Mouse (Mus musculus): ENCODE results near the gene Cd3g. TPM values are rescaled to one million over a fixed set of nuclear protein-coding genes. Genes with fewer than 3 reads are reported as not detected.

Gene Cd3g
- polyA plus RNA-seq, 1 experiment: not detected

- H3K27me3 ChIP-seq (ENCODE audit: control insufficient read depth, insufficient read depth, low read length): no peaks in the 10 kb centered on the region; the same call in 1 of the 2 replicates
- no peak for DNase-seq
- TF ChIP-seq CTCF (IDR thresholded peaks at IDR 0.05; ENCODE audit: borderline replicate concordance, insufficient read depth, low read depth, low read length): no peak
- TF ChIP-seq POLR2A (IDR thresholded peaks at IDR 0.05; ENCODE audit: borderline replicate concordance, insufficient read depth, low read length): no peak
- no peak overlapping the region for H3K4me3 ChIP-seq (replicated peaks; ENCODE audit: insufficient read depth, low read depth, low read length)
- no peaks in the 10 kb centered on the region for H3K4me1 ChIP-seq (ENCODE audit: control insufficient read depth, insufficient read depth, low read length)
- 82% methylated on average over 3 of the region's 3 CpGs for WGBS
- no peak overlapping the region for H3K27ac ChIP-seq (ENCODE audit: insufficient read depth, low read length)
Observed at GRCm38 (mm10) chr9:44985721-44986161, 5.5 kb upstream of the Cd3g start.

GRCm38 (mm10) chr9:44983001-44983400, 2.8 kb upstream of the Cd3g start:
- no peak for DNase-seq
- Histone ChIP-seq H3K4me1 (ENCODE audit: control insufficient read depth, insufficient read depth, low read length) (no peaks in the 10 kb centered on the region), H3K27me3 (ENCODE audit: control insufficient read depth, insufficient read depth, low read length) (no peaks in the 10 kb centered on the region; the same call in 1 of the 2 replicates), H3K27ac (ENCODE audit: insufficient read depth, low read length) (no peak overlapping the region), H3K4me3 (replicated peaks; ENCODE audit: insufficient read depth, low read depth, low read length) (no peak overlapping the region)
- WGBS: 85% methylated on average over 2 of the region's 2 CpGs
- TF ChIP-seq CTCF (IDR thresholded peaks at IDR 0.05; ENCODE audit: borderline replicate concordance, insufficient read depth, low read depth, low read length) (no peak), POLR2A (IDR thresholded peaks at IDR 0.05; ENCODE audit: borderline replicate concordance, insufficient read depth, low read length) (no peak)

DNA sequence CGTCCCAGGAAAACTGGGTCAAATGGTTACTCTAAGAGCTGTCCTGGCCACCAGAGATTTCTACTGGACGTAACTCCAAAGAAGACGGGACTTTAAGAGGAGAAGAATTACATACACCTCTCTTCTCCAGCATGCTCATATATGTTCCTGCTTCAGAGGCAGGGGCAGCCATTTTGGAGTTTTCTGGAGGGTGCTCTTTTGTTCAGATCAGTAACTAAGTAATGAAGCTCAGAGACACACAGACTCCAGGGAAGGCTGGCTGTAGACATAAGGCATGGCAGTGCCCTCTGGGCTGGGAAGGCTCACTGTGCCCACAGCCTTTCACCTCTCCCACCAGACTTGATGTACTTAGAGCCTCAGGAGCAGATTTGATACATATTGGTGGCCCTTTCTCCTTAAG, 2.3 kb upstream of the Cd3g start:
- Histone ChIP-seq H3K27me3 (ENCODE audit: control insufficient read depth, insufficient read depth, low read length) (no peaks in the 10 kb centered on the region; the same call in 1 of the 2 replicates), H3K4me1 (ENCODE audit: control insufficient read depth, insufficient read depth, low read length) (no peaks in the 10 kb centered on the region), H3K4me3 (replicated peaks; ENCODE audit: insufficient read depth, low read depth, low read length) (no peak overlapping the region), H3K27ac (ENCODE audit: insufficient read depth, low read length) (no peak overlapping the region)
- no peak for DNase-seq
- WGBS: 88% methylated on average over 3 of the region's 3 CpGs
- TF ChIP-seq CTCF (IDR thresholded peaks at IDR 0.05; ENCODE audit: borderline replicate concordance, insufficient read depth, low read depth, low read length) (no peak), POLR2A (IDR thresholded peaks at IDR 0.05; ENCODE audit: borderline replicate concordance, insufficient read depth, low read length) (no peak)

- no peak for DNase-seq
- Histone ChIP-seq H3K27ac (ENCODE audit: insufficient read depth, low read length) (no peak overlapping the region), H3K27me3 (ENCODE audit: control insufficient read depth, insufficient read depth, low read length) (no peaks in the 10 kb centered on the region; the same call in 1 of the 2 replicates), H3K4me3 (replicated peaks; ENCODE audit: insufficient read depth, low read depth, low read length) (no peak overlapping the region), H3K4me1 (ENCODE audit: control insufficient read depth, insufficient read depth, low read length) (no peaks in the 10 kb centered on the region)
- 89% methylated on average over 8 of the region's 8 CpGs for WGBS
- no peak for TF ChIP-seq POLR2A (IDR thresholded peaks at IDR 0.05; ENCODE audit: borderline replicate concordance, insufficient read depth, low read length)
- TF ChIP-seq CTCF (IDR thresholded peaks at IDR 0.05; ENCODE audit: borderline replicate concordance, insufficient read depth, low read depth, low read length): no peak
Observed at GRCm38 (mm10) chr9:44982081-44982480, 1.9 kb upstream of the Cd3g start.

GRCm38 (mm10) chr9:44981676-44982075, 1.4 kb upstream of the Cd3g start, which contains the start of gene Cd3d:
TSS of gene Cd3d (plus strand) at chr9:44981786.
- Histone ChIP-seq H3K27ac (ENCODE audit: insufficient read depth, low read length) (no peak within 1 kb of the TSS), H3K4me3 (replicated peaks; ENCODE audit: insufficient read depth, low read depth, low read length) (no peak within 1 kb of the TSS), H3K4me1 (ENCODE audit: control insufficient read depth, insufficient read depth, low read length) (no peaks in the 10 kb centered on the region), H3K27me3 (ENCODE audit: control insufficient read depth, insufficient read depth, low read length) (no peaks in the 10 kb centered on the region; the same call in 1 of the 2 replicates)
- DNase-seq: no peak
- TF ChIP-seq CTCF (IDR thresholded peaks at IDR 0.05; ENCODE audit: borderline replicate concordance, insufficient read depth, low read depth, low read length) (no peak), POLR2A (IDR thresholded peaks at IDR 0.05; ENCODE audit: borderline replicate concordance, insufficient read depth, low read length) (no peak)
- WGBS: 63% methylated on average over 4 of the region's 4 CpGs

- WGBS: 85% methylated on average over 2 of the region's 2 CpGs
- H3K27me3 ChIP-seq (ENCODE audit: control insufficient read depth, insufficient read depth, low read length): no peaks in the 10 kb centered on the region; the same call in 1 of the 2 replicates
- no peak for TF ChIP-seq POLR2A (IDR thresholded peaks at IDR 0.05; ENCODE audit: borderline replicate concordance, insufficient read depth, low read length)
- TF ChIP-seq CTCF (IDR thresholded peaks at IDR 0.05; ENCODE audit: borderline replicate concordance, insufficient read depth, low read depth, low read length): no peak
- no peak overlapping the region for H3K27ac ChIP-seq (ENCODE audit: insufficient read depth, low read length)
- H3K4me1 ChIP-seq (ENCODE audit: control insufficient read depth, insufficient read depth, low read length): no peaks in the 10 kb centered on the region
- no peak overlapping the region for H3K4me3 ChIP-seq (replicated peaks; ENCODE audit: insufficient read depth, low read depth, low read length)
- DNase-seq: no peak
Observed at GRCm38 (mm10) chr9:44981104-44981503, 873 bp upstream of the Cd3g start.

DNA sequence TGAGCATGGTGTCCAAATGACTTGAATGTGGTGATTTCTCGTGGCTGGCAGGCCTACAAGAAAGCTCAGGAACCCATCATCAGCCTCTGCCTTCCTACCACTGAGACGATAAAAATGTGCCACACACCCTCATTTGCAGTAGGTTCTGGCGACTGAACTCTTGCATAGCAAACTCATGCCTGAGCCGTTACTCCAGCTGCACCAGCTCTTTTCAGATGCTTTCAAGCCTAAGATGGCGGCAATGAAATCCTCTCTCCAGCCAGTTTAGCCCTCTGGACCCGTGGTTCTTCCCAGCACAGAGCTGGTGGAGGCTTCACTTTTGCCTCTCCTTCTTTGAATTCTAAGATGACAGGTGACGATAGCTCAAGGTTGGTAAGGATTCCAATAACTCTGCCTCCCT, 425 bp downstream of the Cd3g start:
- no peak for DNase-seq
- Histone ChIP-seq H3K4me3 (replicated peaks; ENCODE audit: insufficient read depth, low read depth, low read length) (no peak overlapping the region), H3K4me1 (ENCODE audit: control insufficient read depth, insufficient read depth, low read length) (no peaks in the 10 kb centered on the region), H3K27me3 (ENCODE audit: control insufficient read depth, insufficient read depth, low read length) (no peaks in the 10 kb centered on the region; the same call in 1 of the 2 replicates), H3K27ac (ENCODE audit: insufficient read depth, low read length) (no peak overlapping the region)
- TF ChIP-seq CTCF (IDR thresholded peaks at IDR 0.05; ENCODE audit: borderline replicate concordance, insufficient read depth, low read depth, low read length): no peak
- TF ChIP-seq POLR2A (IDR thresholded peaks at IDR 0.05; ENCODE audit: borderline replicate concordance, insufficient read depth, low read length): no peak
- 74% methylated on average over 7 of the region's 7 CpGs for WGBS

- Histone ChIP-seq H3K27me3 (ENCODE audit: control insufficient read depth, insufficient read depth, low read length) (no peaks in the 10 kb centered on the region; the same call in 1 of the 2 replicates), H3K4me1 (ENCODE audit: control insufficient read depth, insufficient read depth, low read length) (no peaks in the 10 kb centered on the region), H3K27ac (ENCODE audit: insufficient read depth, low read length) (no peak overlapping the region), H3K4me3 (replicated peaks; ENCODE audit: insufficient read depth, low read depth, low read length) (no peak overlapping the region)
- whole genome bisulfite sequencing: 72% methylated on average over 6 of the region's 6 CpGs
- no peak for TF ChIP-seq POLR2A (IDR thresholded peaks at IDR 0.05; ENCODE audit: borderline replicate concordance, insufficient read depth, low read length)
- TF ChIP-seq CTCF (IDR thresholded peaks at IDR 0.05; ENCODE audit: borderline replicate concordance, insufficient read depth, low read depth, low read length): no peak
- DNase-seq: no peak
Observed at GRCm38 (mm10) chr9:44977813-44978212, 2.4 kb downstream of the Cd3g start.
